7 mouse cellular contexts compared by ENCODE assay signal in genomic region chr11:78301357-78302084, GRCm38 (mm10). TPM values are rescaled to one million over a fixed set of nuclear protein-coding genes. Genes with fewer than 3 reads are reported as not detected.
DNase-seq lines count a peak whose midpoint lies in the region; ATAC-seq lines count a peak whose summit lies in the region.

TSS of gene Spag5 (plus strand) at chr11:78301529.

- peak; percentile 100 for ATAC-seq in intestine, embryonic 15.5 days

- H3K27ac ChIP-seq in intestine, embryonic 15.5 days = peak within 1 kb of the TSS; percentile 51
- H3K27ac ChIP-seq in midbrain, embryonic 10.5 days (replicated peaks) = peak within 1 kb of the TSS; percentile 95

- H3K4me3 ChIP-seq in intestine, embryonic 15.5 days (replicated peaks) = peak within 1 kb of the TSS; percentile 75
- H3K4me3 ChIP-seq in midbrain, embryonic 10.5 days = peak within 1 kb of the TSS; percentile 91

- peak within 1 kb of the TSS; percentile 81 for H3K4me2 ChIP-seq in intestine, embryonic 15.5 days (replicated peaks)

- no peaks in the 10 kb centered on the region for H3K27me3 ChIP-seq in intestine, embryonic 15.5 days (replicated peaks)
- H3K27me3 ChIP-seq in midbrain, embryonic 10.5 days (ENCODE audit: low read depth, poor library complexity, severe bottlenecking) = no peaks in the 10 kb centered on the region

- DNase-seq in adrenal gland, adult 2 months = peak; percentile 94
- peak; percentile 83 for DNase-seq in embryo, embryonic 11.5 days (ENCODE audit: low read depth, low spot score)
- DNase-seq in gastrocnemius, postnatal 36 days = peak; percentile 85 to 88
- peak; percentile 90 to 97 for DNase-seq in left cerebral cortex, postnatal 25 days (ENCODE audit: low spot score in 2 of 2)
- peak; percentile 91 for DNase-seq in midbrain, embryonic 10.5 days (ENCODE audit: low spot score)
- peak; percentile 82 for DNase-seq in right cerebral cortex, postnatal 4 days

- H3K9ac ChIP-seq in intestine, embryonic 15.5 days = peak within 1 kb of the TSS; percentile 70

- H3K36me3 ChIP-seq in intestine, embryonic 15.5 days = peaks cover 13% of the 10 kb centered on the region
- H3K36me3 ChIP-seq in midbrain, embryonic 10.5 days = peaks cover 35% of the 10 kb centered on the region

- intact Hi-C loops in gastrocnemius, postnatal 36 days (cut with DNase I) = loop anchor here (2.0 kb wide), 1 partner anchor 23 kb away; no protein-coding TSS in a partner anchor
- intact Hi-C loops in left cerebral cortex, postnatal 25 days (cut with DNase I) = loop anchor here (1.0 kb wide), 1 partner anchor 27 kb away; the partner anchor contains the start of gene Pigs

- WGBS in intestine, embryonic 15.5 days = under 1% methylated on average over 49 of the region's 49 CpGs
- WGBS in midbrain, embryonic 10.5 days = under 1% methylated on average over 49 of the region's 49 CpGs

- H3K4me1 ChIP-seq in intestine, embryonic 15.5 days (replicated peaks) = no peaks in the 10 kb centered on the region; the same call in 1 of the 2 replicates
- H3K4me1 ChIP-seq in midbrain, embryonic 10.5 days = peaks cover 29% of the 10 kb centered on the region

- no peaks in the 10 kb centered on the region for H3K9me3 ChIP-seq in intestine, embryonic 15.5 days
- no peaks in the 10 kb centered on the region for H3K9me3 ChIP-seq in midbrain, embryonic 10.5 days (replicated peaks)

RNA-seq across cellular contexts. Expression of gene Spag5, which starts in this region (rescaled TPM):
- total RNA-seq in adrenal gland, adult 2 months (2021) = 1 to 10 TPM; 3.0 to 4.1 TPM
- 1.9 and 3.6 TPM in 2 replicates for polyA plus RNA-seq in adrenal gland, adult 2 months (2012; rRNA removed)
- total RNA-seq in gastrocnemius, postnatal 36 days (2021) = 1 to 10 TPM; 2.4 to 4.1 TPM
- 26.8 and 28.3 TPM in 2 replicates for polyA plus RNA-seq in intestine, embryonic 15.5 days (2015; fragmentation: Nextera tagmentation; extraction: Ambion mirVana)
- 1 to 10 TPM; 8.0 to 8.9 TPM for total RNA-seq in left cerebral cortex, postnatal 25 days (2021)
- polyA plus RNA-seq in midbrain, embryonic 10.5 days (2016; fragmentation: Nextera tagmentation; extraction: Ambion mirVana) = 63.4 and 64.2 TPM in 2 replicates

Comparison
In these comparisons a context has a peak if more than half of its experiments do, and no peak if none do; other contexts are left out.
1. Peak in every context shown above with its lines: DNase-seq, ATAC-seq, H3K4me3 ChIP-seq and H3K27ac ChIP-seq.